Mouse (Mus musculus) Muller cell, postnatal 12 days (primary cell): Measurements from ENCODE around the gene Ltv1.
A peak's percentile ranks its signal among the peaks of the same experiment; 100 is the strongest.

ENCODE experiments used
- DNase-seq: peaks from one replicate; pipeline ENCODE4 v3.0.0-alpha.2; 2015; ENCODE audit errors: inconsistent ontology term

The Ltv1 gene

DNA sequence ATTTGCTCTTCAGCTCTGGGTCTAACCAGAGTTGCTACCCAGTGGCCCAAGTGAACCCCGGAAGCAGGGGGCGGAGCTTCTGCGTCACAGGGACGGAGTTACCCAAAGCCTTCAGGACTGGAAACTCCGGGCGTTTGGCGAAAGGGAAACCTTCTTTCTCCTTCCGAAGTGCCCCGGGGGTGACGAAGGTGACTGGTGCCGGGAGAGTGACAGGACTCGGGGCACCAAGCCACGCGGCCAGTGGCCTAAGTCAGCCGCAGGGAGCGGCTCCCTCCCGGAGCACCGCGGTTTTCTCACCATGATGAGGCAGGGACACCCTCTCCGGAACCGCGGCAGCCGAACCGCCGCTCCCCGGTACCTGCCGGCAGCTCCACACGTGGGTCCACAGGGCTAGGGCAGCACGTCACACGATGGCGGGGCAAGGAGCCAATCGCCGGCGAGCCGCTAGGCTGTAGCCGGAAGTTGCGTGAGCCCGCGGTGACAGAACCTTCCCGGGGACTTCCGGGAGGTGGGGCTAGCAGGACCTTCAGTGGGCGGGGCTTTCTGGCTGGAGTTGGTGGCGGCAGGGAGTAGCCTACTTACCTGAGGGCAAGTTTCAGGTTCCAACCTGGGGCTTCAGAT is at the start of gene Ltv1:
Gene Ltv1, minus strand, starts transcription at position 438 of the 621 bp plus-strand sequence.
- DNase-seq: peak; percentile 95

DNA sequence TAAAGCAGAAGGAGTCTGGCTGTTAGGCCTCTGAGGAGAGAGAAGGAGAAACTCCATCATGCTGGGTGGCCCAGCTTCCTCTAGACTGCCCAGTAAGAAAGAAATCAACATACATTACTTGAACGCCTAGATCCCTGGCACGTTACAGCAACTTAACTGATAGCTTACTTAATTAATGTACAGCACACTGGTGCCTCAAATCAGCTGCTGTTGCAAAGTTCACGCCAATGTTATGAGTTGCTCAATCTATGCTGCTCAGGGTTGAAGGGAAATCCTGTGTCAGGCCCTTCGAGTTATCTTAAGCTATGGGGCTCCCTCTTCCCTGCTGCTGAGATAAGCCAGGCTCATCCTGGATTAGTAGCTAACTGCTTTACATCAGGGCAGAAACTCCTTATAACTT is 47.5 kb upstream of the Ltv1 start:
- no peak for DNase-seq

- no peak for DNase-seq
These were observed 45.2 kb upstream of the Ltv1 start for GRCm38 (mm10) chr10:13238188-13238587.

DNA sequence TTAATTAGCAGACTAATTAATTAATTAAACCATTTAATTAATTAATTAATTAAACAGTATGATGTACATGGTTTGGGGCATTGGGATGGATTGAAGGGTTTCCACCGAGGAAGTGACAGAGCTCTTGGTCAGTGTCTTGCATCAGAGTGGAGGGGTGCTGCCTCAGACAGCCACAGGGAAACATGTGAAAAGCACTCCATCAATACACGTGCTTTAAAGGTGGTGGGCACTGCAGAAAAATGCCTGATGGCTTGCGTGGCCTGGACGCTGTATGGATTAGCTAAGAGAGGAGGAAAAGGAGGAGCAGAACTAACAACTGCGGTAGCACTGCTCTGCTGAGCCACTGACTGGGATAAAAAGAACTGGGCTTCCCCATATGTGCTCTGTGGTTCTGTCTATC is 43.9 kb upstream of the Ltv1 start:
- DNase-seq: no peak

DNA sequence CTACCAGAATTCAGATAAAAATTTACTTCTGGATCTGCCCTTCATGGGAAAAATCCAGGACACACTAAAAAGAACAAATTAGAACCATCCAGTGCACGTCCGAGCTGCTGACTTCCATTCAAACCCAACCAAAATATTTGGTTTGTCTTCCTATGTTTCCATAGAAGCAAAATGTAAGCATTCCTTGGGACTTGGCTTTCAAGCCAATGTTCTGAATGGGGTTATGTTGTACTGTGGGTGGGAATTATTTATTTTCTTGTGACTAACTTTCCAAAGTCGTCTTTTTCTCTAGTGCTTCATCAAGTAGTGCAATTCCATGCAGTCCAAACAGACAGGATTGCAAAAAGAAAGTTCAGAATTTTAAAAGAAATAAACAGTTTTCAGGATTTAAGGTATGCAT is 41.5 kb upstream of the Ltv1 start:
- DNase-seq: no peak

GRCm38 (mm10) chr10:13233941-13234340 is 41.0 kb upstream of the Ltv1 start:
- DNase-seq: no peak

DNA sequence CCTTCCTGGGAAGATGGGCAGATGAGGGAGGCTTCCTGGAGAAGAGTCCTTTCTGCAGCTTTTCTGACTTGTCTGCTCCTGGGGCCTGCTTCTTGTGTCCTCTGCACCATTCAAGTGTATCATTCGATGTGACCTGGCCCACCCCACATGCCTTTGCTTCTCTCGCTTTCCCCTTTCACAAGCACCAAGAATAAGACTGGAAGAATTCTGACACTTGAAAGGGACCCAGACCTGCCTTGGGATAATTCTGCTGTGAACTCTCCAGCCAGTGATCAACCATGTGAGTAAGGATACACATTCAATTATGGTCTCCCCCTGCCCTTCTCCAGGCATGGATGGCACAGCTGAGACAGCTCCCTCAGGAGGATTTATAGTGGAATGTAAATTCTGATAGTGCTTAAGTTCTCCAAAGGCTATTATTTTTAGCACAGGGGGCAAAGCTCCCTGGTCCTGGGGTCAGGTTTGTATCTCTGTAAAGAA is 40.2 kb upstream of the Ltv1 start:
- DNase-seq: no peak

- no peak for DNase-seq
These were observed 39.6 kb upstream of the Ltv1 start for GRCm38 (mm10) chr10:13232443-13233142.

GRCm38 (mm10) chr10:13230716-13231115 is 37.7 kb upstream of the Ltv1 start:
- no peak for DNase-seq

DNA sequence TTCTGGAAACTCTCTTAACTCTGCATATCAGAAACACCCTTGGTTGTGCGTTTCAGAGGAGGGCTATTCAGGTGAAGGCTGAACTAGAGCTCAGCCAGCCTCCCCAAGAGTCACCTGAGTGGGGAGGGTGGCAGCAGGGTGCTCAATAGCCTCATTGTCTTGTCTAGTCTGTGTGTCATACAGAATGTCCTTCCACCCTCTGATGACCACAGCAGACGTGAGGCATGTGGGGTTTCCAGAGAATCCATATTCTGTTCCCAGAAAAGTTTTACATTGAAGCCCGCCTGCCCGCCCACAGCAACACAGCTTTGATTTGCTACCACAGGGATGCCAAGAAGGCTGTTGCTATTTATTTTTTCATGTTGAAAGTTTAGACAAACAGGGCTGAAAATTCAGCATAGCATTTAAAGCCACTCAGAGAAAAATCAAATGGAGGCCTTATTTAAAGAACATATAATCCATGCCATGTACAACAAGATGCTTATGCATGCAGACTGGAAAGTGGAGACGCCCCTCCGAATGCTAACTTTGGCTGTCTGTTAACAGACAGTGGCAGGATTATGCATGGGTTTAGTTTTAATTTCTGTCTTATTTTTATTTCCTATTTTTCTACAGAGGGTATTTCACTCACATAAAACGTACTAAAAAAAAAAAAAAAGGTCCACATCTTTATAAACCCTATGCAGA is 32.6 kb upstream of the Ltv1 start:
- DNase-seq: peak; percentile 66

- no peak for DNase-seq
These were observed 29.2 kb upstream of the Ltv1 start for GRCm38 (mm10) chr10:13222135-13222534.

DNA sequence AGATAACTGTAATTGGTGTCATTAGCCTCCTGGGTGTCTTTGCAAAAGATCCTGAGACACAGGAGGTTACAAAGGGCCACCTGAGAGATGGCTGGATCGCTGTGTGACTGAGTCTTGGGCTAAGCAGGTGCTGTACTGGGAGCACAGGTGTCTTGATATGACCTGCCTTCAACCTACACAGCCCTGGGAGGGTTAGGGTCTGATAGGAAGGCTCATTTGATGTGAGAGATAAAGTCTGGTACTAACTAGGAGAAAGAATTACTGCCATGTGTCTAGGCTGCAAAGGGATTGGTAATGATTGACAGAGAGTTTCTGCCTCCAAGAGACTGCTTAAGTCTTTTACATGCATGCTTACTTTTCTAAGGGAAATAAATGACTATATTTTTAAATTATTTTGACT is 27.1 kb upstream of the Ltv1 start:
- DNase-seq: no peak

- no peak for DNase-seq
These were observed 21.0 kb upstream of the Ltv1 start for GRCm38 (mm10) chr10:13213956-13214355.

GRCm38 (mm10) chr10:13212829-13213228 is 19.9 kb upstream of the Ltv1 start:
- no peak for DNase-seq

DNA sequence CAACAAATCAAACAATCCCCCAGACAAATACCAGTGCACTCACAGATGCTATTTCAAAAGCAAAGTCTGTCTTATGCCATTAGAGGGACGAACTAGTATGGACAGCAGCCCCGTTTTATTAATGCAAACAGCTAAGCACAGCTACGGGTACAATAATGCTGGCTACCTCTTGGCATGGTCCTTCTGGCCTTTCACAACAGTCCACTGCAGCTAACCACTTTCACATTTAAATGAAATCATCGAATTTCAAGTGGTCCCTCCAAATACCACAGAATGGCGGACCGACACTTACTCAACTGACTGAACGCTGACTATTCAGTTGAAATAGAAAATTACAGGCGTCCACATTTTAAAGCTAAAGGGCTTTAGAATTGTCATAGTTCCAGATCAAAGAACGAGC is 19.4 kb upstream of the Ltv1 start:
- DNase-seq: no peak

GRCm38 (mm10) chr10:13209930-13210637 is 17.1 kb upstream of the Ltv1 start:
- peak; percentile 9 for DNase-seq

DNA sequence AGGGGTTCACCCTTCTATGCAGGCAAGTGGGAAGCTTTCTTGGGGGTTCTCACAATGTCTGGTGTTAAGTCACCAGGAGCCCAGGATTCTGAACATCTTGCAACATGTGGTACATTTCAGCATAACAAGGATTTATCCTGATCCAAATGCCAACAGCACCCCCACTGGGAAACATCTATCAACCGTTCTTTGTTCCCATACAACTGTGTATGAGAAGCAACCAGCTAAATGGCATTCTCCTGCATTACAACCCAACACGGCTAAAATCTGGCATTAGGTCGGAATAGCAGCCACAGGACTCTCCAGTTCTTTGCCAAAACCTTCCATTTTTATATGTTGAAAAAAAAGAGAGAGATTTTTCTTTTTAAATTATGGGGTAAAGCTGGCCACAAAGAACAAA is 16.5 kb upstream of the Ltv1 start:
- peak; percentile 12 for DNase-seq

DNA sequence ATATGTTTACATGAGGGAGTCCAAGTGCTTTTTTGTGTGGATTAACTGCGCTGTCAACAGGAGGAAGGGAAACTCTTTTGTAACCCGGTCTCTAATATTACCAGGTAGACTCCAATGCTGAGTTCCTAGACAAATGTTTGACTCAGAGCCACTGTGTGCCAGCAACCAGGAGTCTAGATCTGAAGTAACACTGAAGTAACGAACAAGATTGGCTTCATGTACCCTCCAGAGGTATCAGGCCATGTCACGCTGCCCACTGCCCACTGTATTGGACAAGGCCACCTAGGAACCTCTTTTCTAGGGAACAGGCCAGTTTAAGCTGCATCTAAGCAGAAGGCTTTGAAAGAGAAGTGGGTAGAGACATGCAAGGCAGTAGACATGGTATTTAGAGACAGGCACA is 16.1 kb upstream of the Ltv1 start:
- no peak for DNase-seq

DNA sequence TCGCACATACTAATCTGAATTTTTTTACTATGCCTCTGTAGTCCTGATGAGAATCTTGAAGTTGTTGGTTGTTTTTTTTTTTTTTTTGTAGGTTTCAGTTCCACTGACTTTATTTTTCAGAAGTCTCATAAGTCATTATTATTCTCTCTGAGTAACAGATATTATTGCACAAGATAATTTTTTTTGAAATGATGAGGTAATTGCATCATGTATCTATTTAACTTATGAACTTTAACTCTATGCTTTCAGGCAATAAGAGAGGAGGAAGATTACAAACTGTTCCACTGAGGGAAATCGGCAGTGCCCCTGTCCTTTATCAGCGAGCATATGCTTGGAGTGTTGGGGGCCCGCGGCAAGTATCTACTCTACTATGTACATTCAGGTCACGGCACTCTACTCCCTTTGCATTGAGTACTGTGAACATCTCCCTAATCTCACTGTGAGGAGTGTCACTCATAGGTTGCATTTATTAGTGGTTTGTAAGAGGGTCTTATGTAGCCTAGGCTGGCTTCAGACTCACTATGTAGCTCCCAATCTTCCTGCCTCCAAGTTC is 8.8 kb upstream of the Ltv1 start:
- DNase-seq: no peak

- no peak for DNase-seq
These were observed 7.9 kb upstream of the Ltv1 start for GRCm38 (mm10) chr10:13200862-13201261.

DNA sequence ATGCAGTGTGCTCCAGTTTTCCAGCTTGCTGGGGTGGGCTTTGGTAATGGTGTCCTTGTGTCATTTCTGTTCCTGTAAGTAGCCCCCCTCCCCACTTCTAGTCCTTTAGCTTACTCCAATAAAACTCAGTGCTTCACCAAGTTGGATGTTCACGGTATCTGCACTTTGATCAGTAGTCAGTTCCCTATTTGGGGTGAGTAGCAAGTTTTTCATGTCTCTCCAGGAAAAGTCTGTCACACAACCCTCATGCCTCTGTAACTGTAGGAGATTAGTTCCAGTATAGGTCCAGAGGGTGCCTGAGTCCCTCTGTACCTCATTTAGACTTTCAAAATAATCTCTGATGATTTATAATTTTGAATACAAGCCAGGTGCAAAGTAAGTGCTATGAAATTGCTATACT is 6.3 kb upstream of the Ltv1 start:
- DNase-seq: no peak
